Mouse (Mus musculus): ENCODE data around the gene Slc52a3. TPM values are rescaled to one million over a fixed set of nuclear protein-coding genes. Genes with fewer than 3 reads are reported as not detected.
"Not testable (repeated sequence)": the region's sequence is repeated elsewhere in the genome, so short reads cannot be mapped to it uniquely, and the experiment has no call there.

Gene Slc52a3
- polyA plus RNA-seq, 1 experiment = 2.1 TPM

- TF ChIP-seq POLR2A (IDR thresholded peaks at IDR 0.05; ENCODE audit: low read depth, low read length) (no peak), CTCF (IDR thresholded peaks at IDR 0.05; ENCODE audit: extremely low read depth, insufficient read depth, insufficient read length, insufficient replicate concordance) (no peak)
- Histone ChIP-seq H3K27ac (ENCODE audit: insufficient read depth, low read length) (no peak overlapping the region), H3K4me1 (ENCODE audit: control insufficient read depth, insufficient read depth, insufficient read length) (no peaks in the 10 kb centered on the region; the same call in 1 of the 2 replicates), H3K27me3 (ENCODE audit: control insufficient read depth, insufficient read depth, low read length) (no peaks in the 10 kb centered on the region), H3K36me3 (ENCODE audit: control insufficient read depth, insufficient read depth, low read length) (no peaks in the 10 kb centered on the region), H3K4me3 (ENCODE audit: extremely low read depth, insufficient read depth, insufficient read length) (no peak overlapping the region)
- no peak for DNase-seq (ENCODE audit: low read depth in 1 of 2, low spot score in 2 of 2)
- WGBS = 74% methylated on average over 1 of the region's 1 CpGs
Observed at GRCm38 (mm10) chr2:151990985-151991394, 5.3 kb upstream of the Slc52a3 start.

GRCm38 (mm10) chr2:151991446-151991845, 4.9 kb upstream of the Slc52a3 start:
- no peaks in the 10 kb centered on the region for H3K27me3 ChIP-seq (ENCODE audit: control insufficient read depth, insufficient read depth, low read length)
- TF ChIP-seq POLR2A (IDR thresholded peaks at IDR 0.05; ENCODE audit: low read depth, low read length) (no peak), CTCF (IDR thresholded peaks at IDR 0.05; ENCODE audit: extremely low read depth, insufficient read depth, insufficient read length, insufficient replicate concordance) (no peak)
- H3K4me1 ChIP-seq (ENCODE audit: control insufficient read depth, insufficient read depth, insufficient read length) = no peaks in the 10 kb centered on the region; the same call in 1 of the 2 replicates
- 83% methylated on average over 5 of the region's 5 CpGs for WGBS
- no peak for DNase-seq (ENCODE audit: low read depth in 1 of 2, low spot score in 2 of 2)
- H3K4me3 ChIP-seq (ENCODE audit: extremely low read depth, insufficient read depth, insufficient read length) = no peak overlapping the region
- no peak overlapping the region for H3K27ac ChIP-seq (ENCODE audit: insufficient read depth, low read length)
- H3K36me3 ChIP-seq (ENCODE audit: control insufficient read depth, insufficient read depth, low read length) = no peaks in the 10 kb centered on the region

GRCm38 (mm10) chr2:151994350-151995122, 1.8 kb upstream of the Slc52a3 start:
- WGBS = 6% methylated on average over 22 of the region's 22 CpGs
- Histone ChIP-seq H3K36me3 (ENCODE audit: control insufficient read depth, insufficient read depth, low read length) (no peaks in the 10 kb centered on the region), H3K4me3 (ENCODE audit: extremely low read depth, insufficient read depth, insufficient read length) (no peak overlapping the region), H3K4me1 (ENCODE audit: control insufficient read depth, insufficient read depth, insufficient read length) (no peaks in the 10 kb centered on the region; the same call in 1 of the 2 replicates), H3K27ac (ENCODE audit: insufficient read depth, low read length) (no peak overlapping the region), H3K27me3 (ENCODE audit: control insufficient read depth, insufficient read depth, low read length) (no peaks in the 10 kb centered on the region)
- peak; percentile 45 to 65 for DNase-seq (ENCODE audit: low read depth in 1 of 2, low spot score in 2 of 2)
- peak; percentile 77; the same call in 1 of the 2 replicates for TF ChIP-seq CTCF (IDR thresholded peaks at IDR 0.05; ENCODE audit: extremely low read depth, insufficient read depth, insufficient read length, insufficient replicate concordance)
- no peak for TF ChIP-seq POLR2A (IDR thresholded peaks at IDR 0.05; ENCODE audit: low read depth, low read length)

GRCm38 (mm10) chr2:151997190-151997575, 872 bp downstream of the Slc52a3 start:
- not testable (repeated sequence) for H3K4me1 ChIP-seq (ENCODE audit: control insufficient read depth, insufficient read depth, insufficient read length); H3K27me3 ChIP-seq (ENCODE audit: control insufficient read depth, insufficient read depth, low read length); H3K4me3 ChIP-seq (ENCODE audit: extremely low read depth, insufficient read depth, insufficient read length); H3K27ac ChIP-seq (ENCODE audit: insufficient read depth, low read length); DNase-seq (ENCODE audit: low read depth in 1 of 2, low spot score in 2 of 2); H3K36me3 ChIP-seq (ENCODE audit: control insufficient read depth, insufficient read depth, low read length)
- 71% methylated on average over 2 of the region's 2 CpGs for WGBS

- Histone ChIP-seq H3K4me1 (ENCODE audit: control insufficient read depth, insufficient read depth, insufficient read length) (no peaks in the 10 kb centered on the region; the same call in 1 of the 2 replicates), H3K27me3 (ENCODE audit: control insufficient read depth, insufficient read depth, low read length) (no peaks in the 10 kb centered on the region), H3K4me3 (ENCODE audit: extremely low read depth, insufficient read depth, insufficient read length) (no peak overlapping the region), H3K27ac (ENCODE audit: insufficient read depth, low read length) (no peak overlapping the region), H3K36me3 (ENCODE audit: control insufficient read depth, insufficient read depth, low read length) (no peaks in the 10 kb centered on the region)
- TF ChIP-seq POLR2A (IDR thresholded peaks at IDR 0.05; ENCODE audit: low read depth, low read length) (no peak), CTCF (IDR thresholded peaks at IDR 0.05; ENCODE audit: extremely low read depth, insufficient read depth, insufficient read length, insufficient replicate concordance) (no peak)
- 74% methylated on average over 8 of the region's 8 CpGs for WGBS
- DNase-seq (ENCODE audit: low read depth in 1 of 2, low spot score in 2 of 2) = no peak
Observed at GRCm38 (mm10) chr2:151997776-151998504, 1.6 kb downstream of the Slc52a3 start.

- H3K4me3 ChIP-seq (ENCODE audit: extremely low read depth, insufficient read depth, insufficient read length) = no peak overlapping the region
- 87% methylated on average over 9 of the region's 9 CpGs for WGBS
- DNase-seq (ENCODE audit: low read depth in 1 of 2, low spot score in 2 of 2) = no peak
- H3K4me1 ChIP-seq (ENCODE audit: control insufficient read depth, insufficient read depth, insufficient read length) = no peaks in the 10 kb centered on the region; the same call in 1 of the 2 replicates
- no peak for TF ChIP-seq CTCF (IDR thresholded peaks at IDR 0.05; ENCODE audit: extremely low read depth, insufficient read depth, insufficient read length, insufficient replicate concordance)
- no peak for TF ChIP-seq POLR2A (IDR thresholded peaks at IDR 0.05; ENCODE audit: low read depth, low read length)
- H3K36me3 ChIP-seq (ENCODE audit: control insufficient read depth, insufficient read depth, low read length) = no peaks in the 10 kb centered on the region
- no peaks in the 10 kb centered on the region for H3K27me3 ChIP-seq (ENCODE audit: control insufficient read depth, insufficient read depth, low read length)
- H3K27ac ChIP-seq (ENCODE audit: insufficient read depth, low read length) = no peak overlapping the region
Observed at GRCm38 (mm10) chr2:151998505-151998899, 2.2 kb downstream of the Slc52a3 start.

- H3K4me3 ChIP-seq (ENCODE audit: extremely low read depth, insufficient read depth, insufficient read length) = no peak overlapping the region
- no peak for DNase-seq (ENCODE audit: low read depth in 1 of 2, low spot score in 2 of 2)
- 80% methylated on average over 4 of the region's 4 CpGs for WGBS
- H3K27me3 ChIP-seq (ENCODE audit: control insufficient read depth, insufficient read depth, low read length) = no peaks in the 10 kb centered on the region
- no peak for TF ChIP-seq POLR2A (IDR thresholded peaks at IDR 0.05; ENCODE audit: low read depth, low read length)
- TF ChIP-seq CTCF (IDR thresholded peaks at IDR 0.05; ENCODE audit: extremely low read depth, insufficient read depth, insufficient read length, insufficient replicate concordance) = no peak
- no peaks in the 10 kb centered on the region for H3K36me3 ChIP-seq (ENCODE audit: control insufficient read depth, insufficient read depth, low read length)
- H3K4me1 ChIP-seq (ENCODE audit: control insufficient read depth, insufficient read depth, insufficient read length) = no peaks in the 10 kb centered on the region; the same call in 1 of the 2 replicates
- no peak overlapping the region for H3K27ac ChIP-seq (ENCODE audit: insufficient read depth, low read length)
Observed at GRCm38 (mm10) chr2:151998932-151999331, 2.6 kb downstream of the Slc52a3 start.
